Mouse (Mus musculus): ENCODE data around the gene Kcnc3. TPM values are rescaled to one million over a fixed set of nuclear protein-coding genes. Genes with fewer than 3 reads are reported as not detected.

Gene Kcnc3
- polyA plus RNA-seq, 1 experiment, result 54.9 TPM

DNA sequence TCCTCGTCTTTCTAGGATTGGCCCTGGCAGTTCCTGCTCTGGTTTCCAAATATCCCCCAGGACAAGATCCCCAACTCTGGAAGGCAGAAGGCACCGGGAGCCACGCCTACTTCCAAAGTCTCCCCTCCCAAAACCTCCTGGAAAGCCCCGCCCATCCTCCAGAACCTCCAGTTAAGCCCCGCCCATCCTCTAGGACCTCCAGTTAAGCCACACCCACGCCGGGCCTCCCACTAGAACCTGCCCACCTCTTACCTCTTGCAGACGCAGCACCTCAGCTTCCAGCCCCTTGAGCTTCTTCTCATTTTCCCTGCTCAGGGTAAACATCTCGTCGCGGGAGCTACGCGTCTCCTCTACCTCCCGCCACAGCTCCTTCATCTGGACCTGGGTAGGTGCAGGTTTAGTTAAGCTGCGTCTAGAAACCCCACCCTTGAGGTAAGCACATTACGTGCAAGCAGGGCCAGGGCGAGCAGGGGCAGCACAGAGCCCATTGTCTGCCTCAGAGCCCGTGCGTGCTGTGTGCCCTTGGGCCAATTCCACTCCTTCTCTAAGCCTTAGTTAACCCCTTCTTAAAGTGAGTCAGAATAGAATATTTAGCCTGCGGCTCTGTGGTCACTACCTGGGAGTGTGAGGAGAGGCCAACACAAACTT is 23.7 kb downstream of the Kcnc3 start:
- no peak overlapping the region for H3K27ac ChIP-seq (ENCODE audit: insufficient read depth, low read length)
- H3K4me3 ChIP-seq (ENCODE audit: insufficient read depth, low read length), result no peak overlapping the region
- TF ChIP-seq POLR2A (IDR thresholded peaks at IDR 0.05; ENCODE audit: extremely low read depth, insufficient read depth, low read length) (no peak), CTCF (IDR thresholded peaks at IDR 0.05; ENCODE audit: extremely low read depth, insufficient read depth, low read length) (no peak)
- H3K4me1 ChIP-seq (ENCODE audit: control insufficient read depth, insufficient read depth, low read length), result no peaks in the 10 kb centered on the region

- TF ChIP-seq CTCF (IDR thresholded peaks at IDR 0.05; ENCODE audit: extremely low read depth, insufficient read depth, low read length) (no peak), POLR2A (IDR thresholded peaks at IDR 0.05; ENCODE audit: extremely low read depth, insufficient read depth, low read length) (no peak)
- Histone ChIP-seq H3K4me3 (ENCODE audit: insufficient read depth, low read length) (no peak overlapping the region), H3K4me1 (ENCODE audit: control insufficient read depth, insufficient read depth, low read length) (no peaks in the 10 kb centered on the region), H3K27ac (ENCODE audit: insufficient read depth, low read length) (no peak overlapping the region)
These were observed 24.8 kb downstream of the Kcnc3 start for GRCm38 (mm10) chr7:44615309-44615708.

- no peak overlapping the region for H3K27ac ChIP-seq (ENCODE audit: insufficient read depth, low read length)
- no peak overlapping the region for H3K4me3 ChIP-seq (ENCODE audit: insufficient read depth, low read length)
- H3K4me1 ChIP-seq (ENCODE audit: control insufficient read depth, insufficient read depth, low read length), result no peaks in the 10 kb centered on the region
- TF ChIP-seq POLR2A (IDR thresholded peaks at IDR 0.05; ENCODE audit: extremely low read depth, insufficient read depth, low read length), result no peak
- TF ChIP-seq CTCF (IDR thresholded peaks at IDR 0.05; ENCODE audit: extremely low read depth, insufficient read depth, low read length), result no peak
These were observed 25.5 kb downstream of the Kcnc3 start for GRCm38 (mm10) chr7:44615987-44616386.

- H3K4me1 ChIP-seq (ENCODE audit: control insufficient read depth, insufficient read depth, low read length), result no peaks in the 10 kb centered on the region
- no peak overlapping the region for H3K4me3 ChIP-seq (ENCODE audit: insufficient read depth, low read length)
- no peak overlapping the region for H3K27ac ChIP-seq (ENCODE audit: insufficient read depth, low read length)
- TF ChIP-seq POLR2A (IDR thresholded peaks at IDR 0.05; ENCODE audit: extremely low read depth, insufficient read depth, low read length) (no peak), CTCF (IDR thresholded peaks at IDR 0.05; ENCODE audit: extremely low read depth, insufficient read depth, low read length) (no peak)
These were observed 26.6 kb downstream of the Kcnc3 start for GRCm38 (mm10) chr7:44617059-44617458.

- Histone ChIP-seq H3K4me1 (ENCODE audit: control insufficient read depth, insufficient read depth, low read length) (no peaks in the 10 kb centered on the region), H3K27ac (ENCODE audit: insufficient read depth, low read length) (no peak overlapping the region), H3K4me3 (ENCODE audit: insufficient read depth, low read length) (no peak overlapping the region)
- no peak for TF ChIP-seq POLR2A (IDR thresholded peaks at IDR 0.05; ENCODE audit: extremely low read depth, insufficient read depth, low read length)
These were observed 33.5 kb downstream of the Kcnc3 start for GRCm38 (mm10) chr7:44623714-44624542.

- no peaks in the 10 kb centered on the region for H3K4me1 ChIP-seq (ENCODE audit: control insufficient read depth, insufficient read depth, low read length)
- H3K27ac ChIP-seq (ENCODE audit: insufficient read depth, low read length), result no peak overlapping the region
- TF ChIP-seq CTCF (IDR thresholded peaks at IDR 0.05; ENCODE audit: extremely low read depth, insufficient read depth, low read length), result no peak
- no peak for TF ChIP-seq POLR2A (IDR thresholded peaks at IDR 0.05; ENCODE audit: extremely low read depth, insufficient read depth, low read length)
- H3K4me3 ChIP-seq (ENCODE audit: insufficient read depth, low read length), result no peak overlapping the region
These were observed 34.0 kb downstream of the Kcnc3 start for GRCm38 (mm10) chr7:44624543-44624826.

DNA sequence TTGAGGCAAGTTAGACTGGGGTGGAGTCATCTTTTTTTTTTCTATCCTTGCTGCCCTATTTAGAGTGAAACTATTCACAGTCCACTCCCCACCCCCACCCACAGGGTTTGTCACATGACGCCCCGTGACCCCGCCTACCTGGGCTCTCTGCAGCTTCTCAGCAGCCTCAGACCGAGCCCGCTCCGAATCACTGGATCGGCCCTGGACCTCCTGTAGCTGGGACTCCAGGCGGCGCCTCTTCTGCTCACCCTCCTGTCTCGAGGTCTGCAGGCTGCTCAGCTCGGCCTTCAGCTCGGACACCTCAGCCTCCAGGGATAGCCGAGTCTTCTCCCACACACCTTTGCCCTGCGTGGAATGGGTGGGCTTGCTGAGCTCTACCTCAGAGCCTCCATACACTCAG is 34.4 kb downstream of the Kcnc3 start:
- Histone ChIP-seq H3K4me1 (ENCODE audit: control insufficient read depth, insufficient read depth, low read length) (no peaks in the 10 kb centered on the region), H3K27ac (ENCODE audit: insufficient read depth, low read length) (no peak overlapping the region), H3K4me3 (ENCODE audit: insufficient read depth, low read length) (no peak overlapping the region)
- TF ChIP-seq POLR2A (IDR thresholded peaks at IDR 0.05; ENCODE audit: extremely low read depth, insufficient read depth, low read length) (no peak), CTCF (IDR thresholded peaks at IDR 0.05; ENCODE audit: extremely low read depth, insufficient read depth, low read length) (no peak)

GRCm38 (mm10) chr7:44625241-44626067 is 35.0 kb downstream of the Kcnc3 start:
- no peak for TF ChIP-seq POLR2A (IDR thresholded peaks at IDR 0.05; ENCODE audit: extremely low read depth, insufficient read depth, low read length)
- no peak for TF ChIP-seq CTCF (IDR thresholded peaks at IDR 0.05; ENCODE audit: extremely low read depth, insufficient read depth, low read length)
- Histone ChIP-seq H3K4me1 (ENCODE audit: control insufficient read depth, insufficient read depth, low read length) (no peaks in the 10 kb centered on the region), H3K27ac (ENCODE audit: insufficient read depth, low read length) (no peak overlapping the region), H3K4me3 (ENCODE audit: insufficient read depth, low read length) (no peak overlapping the region)

DNA sequence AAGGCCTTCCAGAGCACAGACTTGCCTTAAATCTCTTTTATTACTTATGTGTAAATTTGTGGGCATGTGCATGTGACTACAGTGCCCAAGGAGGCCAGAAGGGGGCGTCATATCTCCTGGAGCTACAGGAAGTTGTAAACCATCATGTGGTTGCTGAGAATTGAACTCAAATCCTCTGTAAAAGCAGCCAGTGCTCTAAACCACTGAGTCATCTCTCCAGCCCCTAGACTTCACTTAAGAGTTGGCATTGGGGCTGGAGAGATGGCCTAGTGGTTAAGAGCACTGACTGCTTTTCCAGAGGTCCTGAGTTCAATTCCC is 35.6 kb downstream of the Kcnc3 start:
- H3K4me3 ChIP-seq (ENCODE audit: insufficient read depth, low read length), result no peak overlapping the region
- H3K27ac ChIP-seq (ENCODE audit: insufficient read depth, low read length), result no peak overlapping the region
- no peak for TF ChIP-seq CTCF (IDR thresholded peaks at IDR 0.05; ENCODE audit: extremely low read depth, insufficient read depth, low read length)
- no peak for TF ChIP-seq POLR2A (IDR thresholded peaks at IDR 0.05; ENCODE audit: extremely low read depth, insufficient read depth, low read length)
- H3K4me1 ChIP-seq (ENCODE audit: control insufficient read depth, insufficient read depth, low read length), result no peaks in the 10 kb centered on the region
